ENCODE assay signal across 8 mouse cellular contexts in the genomic region with DNA sequence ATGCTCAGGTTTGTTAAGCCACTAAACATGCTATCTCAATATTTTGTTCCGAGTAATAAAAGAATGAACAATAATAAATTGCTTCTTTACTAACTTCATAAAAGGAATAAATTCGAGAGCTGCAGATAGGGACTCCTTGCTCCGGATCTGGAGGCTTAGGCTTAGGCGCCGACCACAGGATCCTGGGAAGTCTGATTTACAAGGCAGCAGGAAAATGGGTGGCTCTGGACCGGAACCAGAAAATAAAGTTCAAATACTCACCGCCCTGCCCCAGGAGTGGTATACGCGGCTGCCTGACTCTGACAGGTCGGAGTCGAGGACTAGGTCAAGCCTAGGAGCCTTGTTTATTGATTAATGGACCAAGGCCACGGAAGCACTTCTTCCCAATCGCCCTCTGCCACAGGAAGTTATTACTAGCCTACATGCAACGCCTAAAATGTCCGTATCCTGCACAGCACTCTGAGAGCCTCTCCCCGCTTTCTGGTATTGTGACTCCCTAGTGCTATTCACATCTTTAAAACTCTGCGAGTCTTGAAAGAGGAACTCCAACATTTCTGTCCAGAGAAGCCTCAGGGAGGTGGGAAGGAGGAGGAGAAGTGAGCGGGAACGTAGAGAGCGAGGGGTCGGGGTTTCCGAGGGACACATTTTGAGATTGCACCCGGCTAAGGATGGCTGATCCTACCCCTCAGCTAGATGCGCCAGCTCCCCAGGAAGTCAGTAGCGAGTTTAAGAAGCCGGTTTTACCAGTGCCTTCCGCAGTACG. TPM values are rescaled to one million over a fixed set of nuclear protein-coding genes. Genes with fewer than 3 reads are reported as not detected.
A peak's percentile ranks its signal among the peaks of the same experiment; 100 is the strongest.
DNase-seq lines count a peak whose midpoint lies in the region; ATAC-seq and TF ChIP-seq lines count a peak whose summit lies in the region.

A gene (plus strand): TSS at position 642 of the 763 bp plus-strand sequence.

- no peaks in the 10 kb centered on the region for H3K27me3 ChIP-seq in G1E (ENCODE audit: insufficient read depth, low read length)
- H3K27me3 ChIP-seq in forebrain, embryonic 16.5 days (replicated peaks; ENCODE audit: control insufficient read depth, insufficient read depth, low read length), result no peaks in the 10 kb centered on the region
- no peaks in the 10 kb centered on the region for H3K27me3 ChIP-seq in lung, embryonic 14.5 days (ENCODE audit: insufficient read depth, low read length)
- H3K27me3 ChIP-seq in thymus, adult 2 months (ENCODE audit: control insufficient read depth, insufficient read depth, low read length), result no peaks in the 10 kb centered on the region

- peak; percentile 82 for DNase-seq in G1E (ENCODE audit: low spot score)
- peak; percentile 63 to 81 for DNase-seq in cerebellum, adult 18-20 months
- DNase-seq in heart, postnatal 36 days, result peak; percentile 83 to 91
- DNase-seq in layer of hippocampus, adult 2 months (ENCODE audit: low spot score in 2 of 2), result peak; percentile 59 to 73
- DNase-seq in lung, embryonic 14.5 days, result peak; percentile 84
- DNase-seq in thymus, adult 2 months, result peak; percentile 74

- ATAC-seq in G1E (ENCODE audit: extremely low read depth, insufficient number of reproducible peaks, low FRiP score, poor library complexity, severe bottlenecking), result peak; percentile 81
- ATAC-seq in forebrain, embryonic 16.5 days, result peak; percentile 93
- peak; percentile 86 for ATAC-seq in lung, embryonic 14.5 days (ENCODE audit: insufficient read depth)

- TF ChIP-seq CTCF in G1E (IDR thresholded peaks at IDR 0.05; ENCODE audit: low read depth, low read length), result no peak
- TF ChIP-seq CTCF in layer of hippocampus, adult 2 months (conservative IDR thresholded peaks at IDR 0.05), result no peak
- no peak for TF ChIP-seq CTCF in lung, embryonic 14.5 days (IDR thresholded peaks at IDR 0.05; ENCODE audit: low read depth)
- no peak for TF ChIP-seq CTCF in olfactory bulb, adult 2 months (IDR thresholded peaks at IDR 0.05; ENCODE audit: insufficient read depth, low read depth, low read length)
- TF ChIP-seq CTCF in thymus, adult 2 months (IDR thresholded peaks at IDR 0.05; ENCODE audit: borderline replicate concordance, control insufficient read depth, extremely low read depth, insufficient read depth, low read length, poor library complexity), result no peak

- intact Hi-C loops in heart, postnatal 36 days (cut with DNase I), result no loop called here

- H3K4me2 ChIP-seq in forebrain, embryonic 16.5 days (ENCODE audit: low read length), result peak within 1 kb of the TSS; percentile 66
- peak within 1 kb of the TSS; percentile 98 for H3K4me2 ChIP-seq in lung, embryonic 14.5 days

- H3K36me3 ChIP-seq in G1E (replicated peaks), result peaks cover 56% of the 10 kb centered on the region
- H3K36me3 ChIP-seq in forebrain, embryonic 16.5 days (ENCODE audit: control insufficient read depth, insufficient read depth), result peaks cover 11% of the 10 kb centered on the region
- peaks cover 28% of the 10 kb centered on the region for H3K36me3 ChIP-seq in lung, embryonic 14.5 days (ENCODE audit: insufficient read depth)
- H3K36me3 ChIP-seq in thymus, adult 2 months (ENCODE audit: control insufficient read depth, insufficient read depth, low read length), result peaks cover 13% of the 10 kb centered on the region

- peak within 1 kb of the TSS; percentile 77 for H3K9ac ChIP-seq in forebrain, embryonic 16.5 days (replicated peaks; ENCODE audit: low read depth, low read length)
- peak within 1 kb of the TSS; percentile 88 for H3K9ac ChIP-seq in lung, embryonic 14.5 days

- H3K27ac ChIP-seq in forebrain, embryonic 16.5 days (ENCODE audit: low read length), result peak within 1 kb of the TSS; percentile 87
- peak within 1 kb of the TSS; percentile 97 for H3K27ac ChIP-seq in layer of hippocampus, adult 2 months
- H3K27ac ChIP-seq in lung, embryonic 14.5 days (ENCODE audit: low read depth), result peak within 1 kb of the TSS; percentile 90
- peak within 1 kb of the TSS; percentile 63 for H3K27ac ChIP-seq in olfactory bulb, adult 2 months (ENCODE audit: insufficient read depth, low read depth, low read length)
- H3K27ac ChIP-seq in thymus, adult 2 months (ENCODE audit: control insufficient read depth, insufficient read depth, low read length), result 0 out of 2 replicates have a peak within 1 kb of the TSS, but pooled peaks have one; percentile 52

- peak within 1 kb of the TSS; percentile 98 for H3K4me3 ChIP-seq in G1E (ENCODE audit: low read depth, low read length)
- H3K4me3 ChIP-seq in forebrain, embryonic 16.5 days (replicated peaks; ENCODE audit: low read length), result peak within 1 kb of the TSS; percentile 65
- peak within 1 kb of the TSS; percentile 86 for H3K4me3 ChIP-seq in layer of hippocampus, adult 2 months
- H3K4me3 ChIP-seq in lung, embryonic 14.5 days (ENCODE audit: low read depth, low read length), result peak within 1 kb of the TSS; percentile 80
- peak within 1 kb of the TSS; percentile 85 for H3K4me3 ChIP-seq in olfactory bulb, adult 2 months (ENCODE audit: insufficient read depth, low read depth, low read length)
- peak within 1 kb of the TSS; percentile 87 for H3K4me3 ChIP-seq in thymus, adult 2 months (ENCODE audit: control insufficient read depth, insufficient read depth, low read length)

- H3K4me1 ChIP-seq in G1E (ENCODE audit: insufficient read depth, low read depth, low read length), result peaks cover 37% of the 10 kb centered on the region
- peaks cover 27% of the 10 kb centered on the region for H3K4me1 ChIP-seq in forebrain, embryonic 16.5 days (replicated peaks; ENCODE audit: control insufficient read depth, insufficient read depth, low read length)
- peaks cover 6% of the 10 kb centered on the region for H3K4me1 ChIP-seq in lung, embryonic 14.5 days (ENCODE audit: insufficient read depth)
- H3K4me1 ChIP-seq in olfactory bulb, adult 2 months (ENCODE audit: control insufficient read depth, insufficient read depth, low read length), result peaks cover 9% of the 10 kb centered on the region; the same call in 1 of the 2 replicates
- H3K4me1 ChIP-seq in thymus, adult 2 months (replicated peaks; ENCODE audit: control insufficient read depth, insufficient read depth, low read length), result peaks cover 6% of the 10 kb centered on the region

- H3K9me3 ChIP-seq in G1E (replicated peaks), result no peaks in the 10 kb centered on the region
- no peaks in the 10 kb centered on the region for H3K9me3 ChIP-seq in forebrain, embryonic 16.5 days (ENCODE audit: control insufficient read depth, low read length)
- H3K9me3 ChIP-seq in lung, embryonic 14.5 days (ENCODE audit: low read depth, low read length), result no peaks in the 10 kb centered on the region

- TF ChIP-seq POLR2A in olfactory bulb, adult 2 months (IDR thresholded peaks at IDR 0.05; ENCODE audit: insufficient read depth, low read depth, low read length), result 0 out of 2 replicates have a peak, but pooled peaks have one; percentile 40
- TF ChIP-seq POLR2A in thymus, adult 2 months (IDR thresholded peaks at IDR 0.05; ENCODE audit: control insufficient read depth, extremely low read depth, insufficient read depth, low read length, poor library complexity), result no peak

- under 1% methylated on average over 28 of the region's 28 CpGs for WGBS in forebrain, embryonic 16.5 days
- WGBS in lung, embryonic 14.5 days, result under 1% methylated on average over 28 of the region's 28 CpGs
- under 1% methylated on average over 28 of the region's 28 CpGs for WGBS in olfactory bulb, adult 2 months
- under 1% methylated on average over 28 of the region's 28 CpGs for WGBS in thymus, adult 2 months

RNA-seq across cellular contexts. Expression of the gene that starts here (rescaled TPM):
- 46.6 and 51.9 TPM in 2 replicates for total RNA-seq in G1E (2014; fragmentation: Nextera tagmentation)
- total RNA-seq in G1E (2017), result 41.3 and 54.4 TPM in 2 replicates
- 17.4 and 20.7 TPM in 2 replicates for polyA plus RNA-seq in G1E (2012)
- 29.7 and 32.7 TPM in 2 replicates for polyA plus RNA-seq in forebrain, embryonic 16.5 days (2015; fragmentation: Nextera tagmentation; extraction: Ambion mirVana)
- 10 to 100 TPM; 19.8 to 22.8 TPM for total RNA-seq in heart, postnatal 36 days (2021)
- total RNA-seq in layer of hippocampus, adult 2 months (2021), result 10 to 100 TPM; 51.9 to 53.8 TPM
- 29.3 and 36.5 TPM in 2 replicates for polyA plus RNA-seq in lung, embryonic 14.5 days (2014; fragmentation: Nextera tagmentation; extraction: Ambion mirVana)
- not detected in 2 replicates for polyA plus RNA-seq in olfactory bulb, adult 2 months (2012; ENCODE audit: insufficient read depth, insufficient read length, low replicate concordance, missing spikeins)
- 23.3 and 25.1 TPM in 2 replicates for polyA plus RNA-seq in thymus, adult 2 months (2012; rRNA removed)

Comparison
In these comparisons a context has a peak if more than half of its experiments do, and no peak if none do; other contexts are left out.
1. Peak in every context shown above with its lines: DNase-seq, ATAC-seq, H3K4me3 ChIP-seq and H3K27ac ChIP-seq.